Mouse (Mus musculus): Measurements from ENCODE around the gene B3glct. TPM values are rescaled to one million over a fixed set of nuclear protein-coding genes. Genes with fewer than 3 reads are reported as not detected.

The B3glct gene
- polyA plus RNA-seq, 1 experiment = 4.8 TPM

DNA sequence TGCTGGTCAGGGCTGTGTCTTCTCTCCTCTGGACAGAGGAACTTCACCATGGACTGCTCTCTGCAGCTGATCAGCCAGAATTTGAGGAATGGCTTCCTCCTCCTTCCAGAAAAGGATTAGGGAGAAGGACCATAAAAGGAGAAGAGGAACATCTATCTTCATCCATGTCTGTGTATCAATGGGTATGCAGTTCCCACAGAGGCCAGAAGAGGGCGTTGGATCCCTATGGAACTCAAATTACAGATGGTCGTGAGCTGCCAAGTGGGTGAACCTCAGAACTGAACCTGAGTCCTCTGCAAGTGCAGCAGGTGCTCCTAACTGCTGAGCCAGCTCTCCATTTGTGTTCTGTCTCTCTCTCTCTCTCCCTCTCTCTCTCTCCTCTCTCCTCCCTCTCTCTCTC, 15.2 kb downstream of the B3glct start:
- H3K4me1 ChIP-seq (ENCODE audit: control insufficient read depth, insufficient read depth, insufficient read length, low read length) = no peaks in the 10 kb centered on the region
- H3K27me3 ChIP-seq (ENCODE audit: control insufficient read depth, insufficient read depth, low read length) = no peaks in the 10 kb centered on the region
- 89% methylated on average over 2 of the region's 2 CpGs for WGBS
- H3K36me3 ChIP-seq (ENCODE audit: control insufficient read depth, insufficient read depth, low read length) = no peaks in the 10 kb centered on the region
- TF ChIP-seq POLR2A (IDR thresholded peaks at IDR 0.05; ENCODE audit: low read depth, low read length) (no peak), CTCF (IDR thresholded peaks at IDR 0.05; ENCODE audit: extremely low read depth, insufficient read length, insufficient replicate concordance, low read depth, low read length) (no peak)
- H3K27ac ChIP-seq (ENCODE audit: insufficient read depth, low read depth, low read length) = no peak overlapping the region
- no peak overlapping the region for H3K4me3 ChIP-seq (ENCODE audit: low read depth, low read length)

- Histone ChIP-seq H3K27me3 (ENCODE audit: control insufficient read depth, insufficient read depth, low read length) (no peaks in the 10 kb centered on the region), H3K27ac (ENCODE audit: insufficient read depth, low read depth, low read length) (no peak overlapping the region), H3K4me1 (ENCODE audit: control insufficient read depth, insufficient read depth, insufficient read length, low read length) (no peaks in the 10 kb centered on the region), H3K4me3 (ENCODE audit: low read depth, low read length) (no peak overlapping the region), H3K36me3 (ENCODE audit: control insufficient read depth, insufficient read depth, low read length) (no peaks in the 10 kb centered on the region)
- TF ChIP-seq POLR2A (IDR thresholded peaks at IDR 0.05; ENCODE audit: low read depth, low read length) = no peak
- TF ChIP-seq CTCF (IDR thresholded peaks at IDR 0.05; ENCODE audit: extremely low read depth, insufficient read length, insufficient replicate concordance, low read depth, low read length) = no peak
- WGBS = 81% methylated on average over 3 of the region's 3 CpGs
Measured at GRCm38 (mm10) chr5:149693968-149694367, 15.9 kb downstream of the B3glct start.

DNA sequence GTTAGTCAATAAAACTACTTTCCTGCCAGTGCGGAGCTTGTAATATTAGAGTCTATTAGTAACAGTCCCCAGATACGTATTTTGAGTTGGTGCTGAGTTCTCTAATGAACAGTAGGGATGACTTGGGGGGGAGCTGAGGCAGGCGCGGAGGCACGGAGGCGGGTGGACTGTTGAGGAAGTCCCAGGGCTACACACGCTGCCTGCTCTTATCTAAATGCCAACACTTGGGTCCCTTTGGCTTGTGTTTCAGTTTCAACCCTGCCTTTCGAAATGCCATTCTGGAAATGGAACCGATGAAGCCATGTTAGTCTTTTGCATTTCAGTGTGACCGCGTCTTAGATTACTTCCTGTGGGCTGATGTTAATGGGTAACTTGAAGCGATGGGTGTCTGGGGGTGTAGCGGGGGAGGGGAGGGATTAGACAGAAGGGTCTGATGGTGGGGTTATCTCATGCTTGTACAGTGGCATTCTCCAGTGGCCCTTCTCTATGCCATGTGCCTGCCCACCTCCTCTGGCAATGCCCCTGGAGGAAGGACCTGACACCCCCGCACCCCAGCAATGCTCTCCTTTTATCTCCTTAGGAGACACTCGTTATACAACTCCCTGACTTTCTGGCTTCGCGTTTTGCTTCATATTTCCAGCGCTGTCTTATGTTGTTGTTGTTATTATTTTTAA, 17.2 kb downstream of the B3glct start:
- no peak for TF ChIP-seq POLR2A (IDR thresholded peaks at IDR 0.05; ENCODE audit: low read depth, low read length)
- no peak for TF ChIP-seq CTCF (IDR thresholded peaks at IDR 0.05; ENCODE audit: extremely low read depth, insufficient read length, insufficient replicate concordance, low read depth, low read length)
- no peaks in the 10 kb centered on the region for H3K36me3 ChIP-seq (ENCODE audit: control insufficient read depth, insufficient read depth, low read length)
- WGBS = 88% methylated on average over 18 of the region's 18 CpGs
- no peak overlapping the region for H3K27ac ChIP-seq (ENCODE audit: insufficient read depth, low read depth, low read length)
- H3K4me1 ChIP-seq (ENCODE audit: control insufficient read depth, insufficient read depth, insufficient read length, low read length) = no peaks in the 10 kb centered on the region
- no peaks in the 10 kb centered on the region for H3K27me3 ChIP-seq (ENCODE audit: control insufficient read depth, insufficient read depth, low read length)
- H3K4me3 ChIP-seq (ENCODE audit: low read depth, low read length) = no peak overlapping the region

DNA sequence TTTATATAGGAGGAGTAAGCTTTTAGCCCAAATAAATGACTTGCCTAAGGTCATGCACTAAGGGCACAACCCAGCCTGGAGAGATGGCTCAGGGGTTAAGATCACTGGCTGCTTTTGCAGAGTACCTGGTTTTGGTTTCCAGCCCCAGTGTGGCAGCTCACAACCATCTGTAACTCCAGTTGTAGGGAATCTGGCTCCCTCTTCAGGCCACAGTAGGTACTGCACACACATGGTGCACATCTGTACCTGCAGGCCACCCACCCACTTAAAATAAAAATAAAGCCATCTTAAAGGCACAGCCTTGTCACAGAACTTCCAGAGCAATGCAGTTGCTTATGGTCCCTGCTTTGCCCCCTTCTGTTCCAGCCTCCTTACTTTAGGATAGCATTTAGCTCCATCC, 24.7 kb downstream of the B3glct start:
- TF ChIP-seq CTCF (IDR thresholded peaks at IDR 0.05; ENCODE audit: extremely low read depth, insufficient read length, insufficient replicate concordance, low read depth, low read length) (peak; percentile 50; the same call in 1 of the 2 replicates), POLR2A (IDR thresholded peaks at IDR 0.05; ENCODE audit: low read depth, low read length) (no peak)
- Histone ChIP-seq H3K4me3 (ENCODE audit: low read depth, low read length) (no peak overlapping the region), H3K4me1 (ENCODE audit: control insufficient read depth, insufficient read depth, insufficient read length, low read length) (no peaks in the 10 kb centered on the region), H3K27me3 (ENCODE audit: control insufficient read depth, insufficient read depth, low read length) (no peaks in the 10 kb centered on the region), H3K36me3 (ENCODE audit: control insufficient read depth, insufficient read depth, low read length) (no peaks in the 10 kb centered on the region; the same call in 1 of the 2 replicates), H3K27ac (ENCODE audit: insufficient read depth, low read depth, low read length) (no peak overlapping the region)

- Histone ChIP-seq H3K4me1 (ENCODE audit: control insufficient read depth, insufficient read depth, insufficient read length, low read length) (no peaks in the 10 kb centered on the region), H3K4me3 (ENCODE audit: low read depth, low read length) (no peak overlapping the region), H3K27ac (ENCODE audit: insufficient read depth, low read depth, low read length) (no peak overlapping the region), H3K36me3 (ENCODE audit: control insufficient read depth, insufficient read depth, low read length) (peaks cover 7% of the 10 kb centered on the region), H3K27me3 (ENCODE audit: control insufficient read depth, insufficient read depth, low read length) (no peaks in the 10 kb centered on the region)
- 95% methylated on average over 4 of the region's 4 CpGs for WGBS
- TF ChIP-seq POLR2A (IDR thresholded peaks at IDR 0.05; ENCODE audit: low read depth, low read length) (no peak), CTCF (IDR thresholded peaks at IDR 0.05; ENCODE audit: extremely low read depth, insufficient read length, insufficient replicate concordance, low read depth, low read length) (no peak; the same call in 1 of the 2 replicates)
Measured at GRCm38 (mm10) chr5:149711545-149711944, 33.5 kb downstream of the B3glct start.

DNA sequence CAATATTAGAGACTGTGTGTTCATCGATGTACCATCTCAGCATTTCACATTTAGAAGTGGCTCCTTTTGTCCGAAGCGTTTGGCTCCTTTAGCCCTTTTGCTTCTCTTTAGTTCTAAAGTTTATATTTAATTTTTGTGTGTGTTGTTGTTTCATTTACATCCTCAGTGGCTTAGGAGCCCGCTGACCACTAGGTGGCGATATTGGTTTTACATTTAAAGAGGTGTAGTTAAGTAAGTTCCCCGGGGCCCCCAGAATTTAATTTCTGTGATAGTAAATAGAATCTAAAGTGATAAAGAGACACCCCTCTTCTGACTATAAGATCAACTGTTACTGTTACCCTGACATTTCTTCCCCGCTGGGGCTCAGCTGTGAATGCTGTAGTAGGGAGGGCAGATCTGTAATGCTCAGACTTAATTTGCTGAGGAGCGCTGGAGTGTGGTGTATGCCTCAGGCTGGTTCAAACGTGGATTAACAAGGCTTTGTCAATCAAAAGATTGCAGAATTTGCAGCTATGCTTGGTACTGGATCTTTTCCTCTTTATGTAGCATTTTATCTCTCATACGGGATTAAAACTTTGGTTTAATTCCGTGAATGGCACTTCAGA, 35.2 kb downstream of the B3glct start:
- WGBS = 50% methylated on average over 11 of the region's 11 CpGs
- no peak overlapping the region for H3K27ac ChIP-seq (ENCODE audit: insufficient read depth, low read depth, low read length)
- no peaks in the 10 kb centered on the region for H3K4me1 ChIP-seq (ENCODE audit: control insufficient read depth, insufficient read depth, insufficient read length, low read length)
- H3K36me3 ChIP-seq (ENCODE audit: control insufficient read depth, insufficient read depth, low read length) = peaks cover 5% of the 10 kb centered on the region
- no peaks in the 10 kb centered on the region for H3K27me3 ChIP-seq (ENCODE audit: control insufficient read depth, insufficient read depth, low read length)
- H3K4me3 ChIP-seq (ENCODE audit: low read depth, low read length) = no peak overlapping the region
- TF ChIP-seq CTCF (IDR thresholded peaks at IDR 0.05; ENCODE audit: extremely low read depth, insufficient read length, insufficient replicate concordance, low read depth, low read length) (no peak), POLR2A (IDR thresholded peaks at IDR 0.05; ENCODE audit: low read depth, low read length) (no peak)

DNA sequence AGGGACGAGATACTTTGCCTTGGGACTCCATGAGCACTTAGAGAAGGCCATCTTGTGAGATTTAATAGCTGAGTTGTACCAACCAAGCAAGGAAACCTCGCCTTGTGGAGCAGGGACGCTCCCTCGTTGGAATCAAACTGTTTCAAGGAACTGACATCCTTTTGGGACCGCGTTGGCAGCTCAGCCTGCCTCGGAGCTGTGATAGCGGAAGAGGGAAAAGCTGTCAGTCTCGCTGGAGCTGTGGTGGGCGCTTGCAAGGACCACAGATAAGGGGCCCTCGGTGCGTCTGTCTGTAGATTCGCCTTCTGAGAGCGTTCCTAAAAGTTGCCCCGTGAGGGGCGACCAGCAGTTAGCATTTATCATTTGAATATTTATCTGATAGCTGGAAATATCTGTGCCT, 35.8 kb downstream of the B3glct start:
- TF ChIP-seq POLR2A (IDR thresholded peaks at IDR 0.05; ENCODE audit: low read depth, low read length) (no peak), CTCF (IDR thresholded peaks at IDR 0.05; ENCODE audit: extremely low read depth, insufficient read length, insufficient replicate concordance, low read depth, low read length) (no peak)
- H3K4me3 ChIP-seq (ENCODE audit: low read depth, low read length) = no peak overlapping the region
- WGBS = 87% methylated on average over 16 of the region's 16 CpGs

More for the DNA sequence above, 35.8 kb downstream of the B3glct start:
- H3K27ac ChIP-seq (ENCODE audit: insufficient read depth, low read depth, low read length) = no peak overlapping the region
- H3K27me3 ChIP-seq (ENCODE audit: control insufficient read depth, insufficient read depth, low read length) = no peaks in the 10 kb centered on the region
- peaks cover 1% of the 10 kb centered on the region; the same call in 1 of the 2 replicates for H3K36me3 ChIP-seq (ENCODE audit: control insufficient read depth, insufficient read depth, low read length)
- H3K4me1 ChIP-seq (ENCODE audit: control insufficient read depth, insufficient read depth, insufficient read length, low read length) = no peaks in the 10 kb centered on the region

All from small intestine, adult 2 months (tissue).